Mouse (Mus musculus): Measurements from ENCODE around the gene 2310011J03Rik. TPM values are rescaled to one million over a fixed set of nuclear protein-coding genes. Genes with fewer than 3 reads are reported as not detected.

Gene 2310011J03Rik
- polyA plus RNA-seq, 2 experiments, result 45.1 to 46.1 TPM

- Histone ChIP-seq H3K27ac (replicated peaks; ENCODE audit: low read depth, low read length) (no peak overlapping the region), H3K9me3 (ENCODE audit: control insufficient read depth, low read length) (no peaks in the 10 kb centered on the region), H3K27me3 (ENCODE audit: control insufficient read depth, insufficient read depth, low read length) (peaks cover 87% of the 10 kb centered on the region), H3K4me2 (replicated peaks; ENCODE audit: low read depth, low read length, severe bottlenecking) (no peak overlapping the region), H3K4me1 (ENCODE audit: control insufficient read depth, insufficient read depth, low read length) (peaks cover 22% of the 10 kb centered on the region), H3K4me3 (replicated peaks; ENCODE audit: low read length) (no peak overlapping the region), H3K9ac (ENCODE audit: low read depth, low read length, severe bottlenecking) (0 out of 2 replicates have a peak overlapping the region, but pooled peaks have one; percentile 16), H3K36me3 (ENCODE audit: control insufficient read depth, insufficient read depth, low read length) (no peaks in the 10 kb centered on the region)
- ATAC-seq (ENCODE audit: low FRiP score, low read depth) (no peak), DNase-seq (ENCODE audit: low spot score) (no peak)
- 63% methylated on average over 8 of the region's 8 CpGs for WGBS
- TF ChIP-seq POLR2A (IDR thresholded peaks at IDR 0.05; ENCODE audit: borderline replicate concordance, extremely low read depth, insufficient read depth, insufficient read length), result no peak
These were observed 32.4 kb upstream of the 2310011J03Rik start for GRCm38 (mm10) chr10:80352727-80353126.

- ATAC-seq (ENCODE audit: low FRiP score, low read depth) (no peak), DNase-seq (ENCODE audit: low spot score) (no peak)
- Histone ChIP-seq H3K4me3 (replicated peaks; ENCODE audit: low read length) (no peak overlapping the region), H3K9ac (ENCODE audit: low read depth, low read length, severe bottlenecking) (no peak overlapping the region), H3K4me2 (replicated peaks; ENCODE audit: low read depth, low read length, severe bottlenecking) (no peak overlapping the region), H3K9me3 (ENCODE audit: control insufficient read depth, low read length) (no peaks in the 10 kb centered on the region), H3K27ac (replicated peaks; ENCODE audit: low read depth, low read length) (no peak overlapping the region), H3K36me3 (ENCODE audit: control insufficient read depth, insufficient read depth, low read length) (no peaks in the 10 kb centered on the region), H3K4me1 (ENCODE audit: control insufficient read depth, insufficient read depth, low read length) (peaks cover 17% of the 10 kb centered on the region), H3K27me3 (ENCODE audit: control insufficient read depth, insufficient read depth, low read length) (peaks cover 87% of the 10 kb centered on the region)
- no peak for TF ChIP-seq POLR2A (IDR thresholded peaks at IDR 0.05; ENCODE audit: borderline replicate concordance, extremely low read depth, insufficient read depth, insufficient read length)
- 25% methylated on average over 11 of the region's 11 CpGs for WGBS
These were observed 31.6 kb upstream of the 2310011J03Rik start for GRCm38 (mm10) chr10:80351896-80352295.

DNA sequence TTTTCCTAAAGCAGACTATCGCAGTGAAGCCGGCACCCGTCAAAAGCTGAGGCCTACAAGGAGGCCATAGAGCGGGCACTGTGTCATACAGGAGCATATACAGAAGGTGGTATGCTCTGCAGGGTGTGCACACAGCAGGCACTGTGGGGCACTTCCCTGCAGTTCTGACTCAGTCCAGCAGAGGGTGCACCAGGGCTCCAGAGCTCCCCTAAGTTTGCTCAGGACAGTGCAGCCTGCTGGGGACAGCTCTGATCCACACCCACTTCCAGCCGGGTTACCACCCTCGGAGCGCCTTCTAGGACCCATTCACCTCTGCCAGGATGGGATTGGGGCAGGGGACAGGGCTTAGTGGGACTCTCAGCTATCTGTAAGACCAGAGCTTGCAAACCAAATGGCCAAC lies 30.0 kb upstream of the 2310011J03Rik start:
- DNase-seq (ENCODE audit: low spot score), result peak; percentile 75
- TF ChIP-seq POLR2A (IDR thresholded peaks at IDR 0.05; ENCODE audit: borderline replicate concordance, extremely low read depth, insufficient read depth, insufficient read length), result no peak
- no peaks in the 10 kb centered on the region for H3K9me3 ChIP-seq (ENCODE audit: control insufficient read depth, low read length)
- under 1% methylated on average over 7 of the region's 7 CpGs for WGBS
- peaks cover 86% of the 10 kb centered on the region for H3K27me3 ChIP-seq (ENCODE audit: control insufficient read depth, insufficient read depth, low read length)
- no peak overlapping the region for H3K4me2 ChIP-seq (replicated peaks; ENCODE audit: low read depth, low read length, severe bottlenecking)
- no peak overlapping the region for H3K9ac ChIP-seq (ENCODE audit: low read depth, low read length, severe bottlenecking)
- H3K4me3 ChIP-seq (replicated peaks; ENCODE audit: low read length), result no peak overlapping the region
- peak; percentile 70 for ATAC-seq (ENCODE audit: low FRiP score, low read depth)
- no peak overlapping the region for H3K27ac ChIP-seq (replicated peaks; ENCODE audit: low read depth, low read length)
- peaks cover 10% of the 10 kb centered on the region for H3K4me1 ChIP-seq (ENCODE audit: control insufficient read depth, insufficient read depth, low read length)
- H3K36me3 ChIP-seq (ENCODE audit: control insufficient read depth, insufficient read depth, low read length), result no peaks in the 10 kb centered on the region

DNA sequence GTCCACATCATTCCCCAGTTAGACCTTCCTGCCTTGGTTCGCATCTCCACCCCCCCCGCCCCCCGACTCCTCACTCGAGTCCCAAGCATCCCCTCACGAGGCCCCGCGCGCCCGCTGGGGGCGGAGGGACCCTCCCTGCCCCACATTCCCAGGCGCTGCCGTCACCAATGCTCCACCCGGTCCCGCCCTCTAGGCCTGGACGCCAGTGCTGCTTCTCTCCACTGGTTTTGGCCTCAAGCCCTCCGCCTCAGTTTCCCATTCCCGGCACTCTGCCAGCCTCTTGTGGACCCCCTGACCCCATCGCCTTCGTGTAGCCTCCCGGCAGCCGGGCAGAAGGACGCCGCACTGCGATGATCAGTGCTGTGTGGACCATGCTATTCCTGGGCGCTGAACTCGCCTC lies 28.6 kb upstream of the 2310011J03Rik start:
- WGBS, result 18% methylated on average over 26 of the region's 26 CpGs
- peaks cover 13% of the 10 kb centered on the region for H3K4me1 ChIP-seq (ENCODE audit: control insufficient read depth, insufficient read depth, low read length)
- H3K27me3 ChIP-seq (ENCODE audit: control insufficient read depth, insufficient read depth, low read length), result peaks cover 95% of the 10 kb centered on the region
- TF ChIP-seq POLR2A (IDR thresholded peaks at IDR 0.05; ENCODE audit: borderline replicate concordance, extremely low read depth, insufficient read depth, insufficient read length), result no peak
- DNase-seq (ENCODE audit: low spot score) (no peak), ATAC-seq (ENCODE audit: low FRiP score, low read depth) (no peak)
- H3K4me3 ChIP-seq (replicated peaks; ENCODE audit: low read length), result peak overlapping the region; percentile 29
- no peak overlapping the region for H3K27ac ChIP-seq (replicated peaks; ENCODE audit: low read depth, low read length)
- H3K9me3 ChIP-seq (ENCODE audit: control insufficient read depth, low read length), result no peaks in the 10 kb centered on the region
- H3K9ac ChIP-seq (ENCODE audit: low read depth, low read length, severe bottlenecking), result no peak overlapping the region
- H3K36me3 ChIP-seq (ENCODE audit: control insufficient read depth, insufficient read depth, low read length), result no peaks in the 10 kb centered on the region
- peak overlapping the region; percentile 45 for H3K4me2 ChIP-seq (replicated peaks; ENCODE audit: low read depth, low read length, severe bottlenecking)

DNA sequence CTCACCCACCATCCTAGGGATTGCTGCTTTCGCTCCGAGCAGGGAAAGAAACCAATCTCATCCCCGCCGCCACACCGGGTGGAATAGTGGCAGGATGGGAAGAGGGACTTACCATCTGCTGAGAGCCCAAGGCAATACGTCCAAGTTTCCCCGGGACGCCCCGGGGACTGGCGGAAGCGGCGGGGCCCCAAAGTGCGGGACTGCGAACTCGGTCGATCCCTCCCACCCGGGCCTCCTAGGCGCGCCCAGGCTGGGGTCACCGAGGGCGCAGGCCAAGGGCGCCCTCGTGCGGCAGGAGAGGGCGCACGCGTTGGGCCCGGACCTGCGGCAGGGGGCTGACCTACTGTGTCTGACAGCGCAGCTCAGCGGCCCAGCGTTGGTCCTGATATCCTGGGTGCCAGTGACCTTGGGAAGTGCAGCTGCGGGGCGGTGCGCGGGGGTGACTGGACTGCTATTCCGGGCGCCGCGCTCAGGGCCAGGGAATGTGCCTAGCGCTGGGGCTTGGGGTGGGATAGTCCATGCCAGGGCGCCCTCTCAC lies 28.0 kb upstream of the 2310011J03Rik start, which contains the start of gene Adamtsl5:
Gene Adamtsl5, minus strand, starts transcription at position 169 of the 538 bp plus-strand sequence.
- Histone ChIP-seq H3K4me2 (replicated peaks; ENCODE audit: low read depth, low read length, severe bottlenecking) (peak within 1 kb of the TSS; percentile 45), H3K9me3 (ENCODE audit: control insufficient read depth, low read length) (no peaks in the 10 kb centered on the region), H3K27ac (replicated peaks; ENCODE audit: low read depth, low read length) (no peak within 1 kb of the TSS), H3K36me3 (ENCODE audit: control insufficient read depth, insufficient read depth, low read length) (no peaks in the 10 kb centered on the region), H3K9ac (ENCODE audit: low read depth, low read length, severe bottlenecking) (peak within 1 kb of the TSS; percentile 25; the same call in 1 of the 2 replicates), H3K27me3 (ENCODE audit: control insufficient read depth, insufficient read depth, low read length) (peaks cover 98% of the 10 kb centered on the region), H3K4me3 (replicated peaks; ENCODE audit: low read length) (peak within 1 kb of the TSS; percentile 29), H3K4me1 (ENCODE audit: control insufficient read depth, insufficient read depth, low read length) (peaks cover 13% of the 10 kb centered on the region)
- DNase-seq (ENCODE audit: low spot score) (no peak), ATAC-seq (ENCODE audit: low FRiP score, low read depth) (peak; percentile 36)
- no peak for TF ChIP-seq POLR2A (IDR thresholded peaks at IDR 0.05; ENCODE audit: borderline replicate concordance, extremely low read depth, insufficient read depth, insufficient read length)
- under 1% methylated on average over 32 of the region's 42 CpGs for WGBS

Measured in limb, embryonic 14.5 days (tissue).